1 mouse cellular context compared by ENCODE assay signal in the genomic region with DNA sequence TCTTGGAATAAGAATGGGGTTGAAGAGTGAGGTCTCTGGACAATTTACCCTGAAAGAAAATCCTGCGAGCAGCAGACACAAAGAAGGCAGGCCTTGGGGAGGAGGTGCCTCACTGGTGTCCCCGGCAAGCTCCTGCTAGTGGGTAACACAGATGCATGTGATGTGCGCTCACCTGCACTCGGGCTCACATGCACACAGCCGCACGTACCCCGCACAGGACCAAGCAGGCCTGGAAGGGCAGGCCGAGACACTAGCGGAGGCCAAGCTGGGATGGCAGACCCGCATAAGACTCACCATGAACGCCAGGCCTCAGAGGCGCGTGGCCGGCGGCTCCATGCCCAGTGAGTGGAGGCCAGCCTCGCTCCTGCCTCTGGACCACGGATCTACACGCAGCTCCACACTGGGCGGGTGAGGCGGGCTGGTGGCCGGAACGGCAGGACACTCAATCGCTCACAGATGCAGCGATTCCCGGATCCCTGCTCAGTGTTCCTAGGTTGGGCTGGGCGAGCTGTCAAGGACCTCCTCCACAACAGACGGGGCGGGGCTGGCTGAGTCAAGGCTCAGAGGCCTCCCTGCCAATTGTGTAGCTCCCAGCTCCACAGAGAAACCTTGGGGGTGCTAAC.
TF ChIP-seq lines count a peak whose summit lies in the region.

No protein-coding gene starts in this region.

TF ChIP-seq in CH12.LX, 34 proteins besides CTCF, POLR2A, EP300 and RAD21 (continued from another document):
- TF ChIP-seq CHD1 (IDR thresholded peaks at IDR 0.05; ENCODE audit: low read depth, low read length) (no peak), KAT2A (IDR thresholded peaks at IDR 0.05; ENCODE audit: insufficient replicate concordance, low read length) (no peak), SIN3A (IDR thresholded peaks at IDR 0.05; ENCODE audit: low read length) (peak; percentile 92), TCF12 (IDR thresholded peaks at IDR 0.05; ENCODE audit: low read depth, low read length) (peak; percentile 59), MXI1 (IDR thresholded peaks at IDR 0.05; ENCODE audit: low read depth, low read length) (peak; percentile 78; the same call in 1 of the 2 replicates), ZNF384 (IDR thresholded peaks at IDR 0.05; ENCODE audit: low read depth, low read length) (no peak), IRF4 (IDR thresholded peaks at IDR 0.05; ENCODE audit: low read depth, low read length) (peak; percentile 64; the same call in 1 of the 2 replicates), CHD2 (IDR thresholded peaks at IDR 0.05; ENCODE audit: low read length) (no peak), ELF1 (IDR thresholded peaks at IDR 0.05; ENCODE audit: low read depth, low read length) (peak; percentile 65; the same call in 1 of the 2 replicates), ZMIZ1 (IDR thresholded peaks at IDR 0.05; ENCODE audit: low read depth, low read length) (peak; percentile 54; the same call in 1 of the 2 replicates), NELFE (IDR thresholded peaks at IDR 0.05; ENCODE audit: low read depth, low read length) (peak; percentile 30; the same call in 1 of the 2 replicates), USF1 (IDR thresholded peaks at IDR 0.05; ENCODE audit: low read depth, low read length) (no peak), NRF1 (IDR thresholded peaks at IDR 0.05; ENCODE audit: low read depth, low read length) (no peak), MAX (IDR thresholded peaks at IDR 0.05; ENCODE audit: low read length) (no peak), USF2 (conservative IDR thresholded peaks at IDR 0.05; ENCODE audit: low read depth, low read length) (no peak), ETS1 (conservative IDR thresholded peaks at IDR 0.05; ENCODE audit: low read depth, low read length) (no peak), E2F4 (IDR thresholded peaks at IDR 0.05; ENCODE audit: insufficient replicate concordance, low read depth, low read length) (no peak), JUND (conservative IDR thresholded peaks at IDR 0.05; ENCODE audit: low read depth, low read length) (no peak), JUN (IDR thresholded peaks at IDR 0.05; ENCODE audit: insufficient read depth, low read depth, low read length) (no peak), MAZ (IDR thresholded peaks at IDR 0.05; ENCODE audit: low read depth, low read length) (peak; percentile 82; the same call in 1 of the 2 replicates), ZKSCAN1 (IDR thresholded peaks at IDR 0.05; ENCODE audit: borderline replicate concordance, low read depth, low read length) (no peak)
TF ChIP-seq in CH12.LX: peak in this region for 12.
